Mouse (Mus musculus): Measurements from ENCODE around the gene Dact3. TPM values are rescaled to one million over a fixed set of nuclear protein-coding genes. Genes with fewer than 3 reads are reported as not detected.

Gene Dact3
- 1 to 10 TPM; 2.0 TPM for total RNA-seq (2021)
- long read RNA-seq, experiment 1, partial matches to known transcripts, result 0 of 3 reads
- long read RNA-seq, experiment 1, other reads (novel, unspliced or antisense), result 3 of 3 reads
- long read RNA-seq, experiment 2, result 0 reads

- intact Hi-C loops (cut with DNase I), result no loop called here
- DNase-seq, result no peak
These were observed at the start of gene Dact3 for GRCm38 (mm10) chr7:16875310-16875325. Gene Dact3 (plus strand): TSS chr7:16875317.

- no peak for DNase-seq
- intact Hi-C loops (cut with DNase I), result no loop called here
These were observed 49.3 kb upstream of the Dact3 start for GRCm38 (mm10) chr7:16825785-16826184.

GRCm38 (mm10) chr7:16826571-16826970 is 48.5 kb upstream of the Dact3 start:
- intact Hi-C loops (cut with DNase I), result no loop called here
- DNase-seq, result no peak

- intact Hi-C loops (cut with DNase I), result no loop called here
- no peak for DNase-seq
These were observed 47.8 kb upstream of the Dact3 start for GRCm38 (mm10) chr7:16827274-16827673.

- DNase-seq, result no peak
- intact Hi-C loops (cut with DNase I), result no loop called here
These were observed 44.7 kb upstream of the Dact3 start for GRCm38 (mm10) chr7:16830449-16830848.

- no peak for DNase-seq
- intact Hi-C loops (cut with DNase I), result no loop called here
These were observed 37.0 kb upstream of the Dact3 start for GRCm38 (mm10) chr7:16837916-16838803.

GRCm38 (mm10) chr7:16838804-16839426 is 36.2 kb upstream of the Dact3 start:
- intact Hi-C loops (cut with DNase I), result no loop called here

GRCm38 (mm10) chr7:16839427-16840108 is 35.5 kb upstream of the Dact3 start:
- no peak for DNase-seq
- intact Hi-C loops (cut with DNase I), result no loop called here

More at GRCm38 (mm10) chr7:16838804-16839426, 36.2 kb upstream of the Dact3 start:
- no peak for DNase-seq

GRCm38 (mm10) chr7:16840109-16840491 is 35.0 kb upstream of the Dact3 start:
- no peak for DNase-seq
- intact Hi-C loops (cut with DNase I), result no loop called here

- intact Hi-C loops (cut with DNase I), result no loop called here
These were observed 34.0 kb upstream of the Dact3 start for GRCm38 (mm10) chr7:16841078-16841477.

GRCm38 (mm10) chr7:16841561-16842560 is 33.3 kb upstream of the Dact3 start:
- intact Hi-C loops (cut with DNase I), result no loop called here
- no peak for DNase-seq

More at GRCm38 (mm10) chr7:16841078-16841477, 34.0 kb upstream of the Dact3 start:
- no peak for DNase-seq

- intact Hi-C loops (cut with DNase I), result no loop called here
- peak; percentile 88 to 95 for DNase-seq
These were observed 32.5 kb upstream of the Dact3 start, which contains the start of gene Prkd2 for GRCm38 (mm10) chr7:16842645-16843063. Gene Prkd2 (plus strand): TSS chr7:16842902.

GRCm38 (mm10) chr7:16843441-16844171 is 31.5 kb upstream of the Dact3 start:
- peak in 1 of 2 experiments; percentile 38 for DNase-seq
- intact Hi-C loops (cut with DNase I), result no loop called here

- no peak for DNase-seq
- intact Hi-C loops (cut with DNase I), result no loop called here
These were observed 30.4 kb upstream of the Dact3 start for GRCm38 (mm10) chr7:16844696-16845071.

- intact Hi-C loops (cut with DNase I), result no loop called here
- DNase-seq, result no peak
These were observed 29.9 kb upstream of the Dact3 start for GRCm38 (mm10) chr7:16845072-16845819.

GRCm38 (mm10) chr7:16845820-16846167 is 29.3 kb upstream of the Dact3 start:
- DNase-seq, result no peak
- intact Hi-C loops (cut with DNase I), result no loop called here

- DNase-seq, result no peak
- intact Hi-C loops (cut with DNase I), result no loop called here
These were observed 28.3 kb upstream of the Dact3 start for GRCm38 (mm10) chr7:16846775-16847174.

GRCm38 (mm10) chr7:16847507-16847906 is 27.6 kb upstream of the Dact3 start:
- intact Hi-C loops (cut with DNase I), result no loop called here
- no peak for DNase-seq

- peak; percentile 40 to 62 for DNase-seq
These were observed 26.5 kb upstream of the Dact3 start for GRCm38 (mm10) chr7:16848579-16848978.

More at GRCm38 (mm10) chr7:16848579-16848978, 26.5 kb upstream of the Dact3 start:
- intact Hi-C loops (cut with DNase I), result no loop called here

Data from gastrocnemius, postnatal 36 days (tissue).